Mouse (Mus musculus): Measurements from ENCODE around the gene 4930524B15Rik. TPM values are rescaled to one million over a fixed set of nuclear protein-coding genes. Genes with fewer than 3 reads are reported as not detected.
A peak's percentile ranks its signal among the peaks of the same experiment; 100 is the strongest.
"Not testable (repeated sequence)": the region's sequence is repeated elsewhere in the genome, so short reads cannot be mapped to it uniquely, and the experiment has no call there.

The 4930524B15Rik gene
- total RNA-seq (2021) = not detected

DNA sequence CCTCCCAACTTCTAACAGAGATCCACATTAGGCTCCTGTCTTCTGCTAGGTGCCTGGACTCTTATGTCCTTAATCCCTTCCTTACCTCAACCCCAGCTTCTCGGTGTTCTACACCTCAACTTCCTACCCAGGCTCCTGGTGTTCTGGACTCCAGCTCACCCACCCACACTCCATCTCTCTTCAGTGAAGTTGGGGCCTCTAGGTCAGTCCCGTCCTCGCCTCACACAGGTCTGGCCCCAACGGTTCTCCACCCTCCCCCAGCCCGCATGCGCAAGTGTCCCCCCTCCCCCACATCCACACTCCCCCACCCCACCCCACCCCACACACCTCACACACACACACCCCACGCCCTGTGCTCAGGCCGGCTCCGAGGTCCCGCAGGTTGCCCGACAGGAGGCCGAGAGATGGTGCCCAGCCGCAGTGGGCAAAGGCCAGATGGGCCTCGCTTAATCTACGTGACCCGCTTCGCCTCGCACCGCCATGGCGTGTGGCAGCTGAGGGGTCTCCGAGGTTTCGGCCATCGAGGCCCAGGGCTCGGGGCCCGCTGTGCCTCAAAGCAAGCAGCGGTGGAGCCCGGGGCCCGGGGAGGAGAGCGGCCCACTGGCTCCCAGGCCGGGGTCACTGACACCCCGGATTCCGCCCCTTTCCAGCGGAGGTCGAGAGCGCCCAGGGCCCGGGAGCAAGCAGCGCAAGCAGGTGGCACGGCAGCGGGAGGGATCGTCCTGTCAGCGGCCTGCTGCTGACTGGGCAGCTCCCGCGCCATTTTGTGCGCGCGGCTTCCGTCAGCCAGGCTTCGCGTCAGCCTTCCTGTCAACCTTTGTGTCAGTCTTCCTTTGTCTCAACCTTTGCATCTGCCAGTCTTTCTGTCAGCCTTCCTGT is at the start of gene 4930524B15Rik:
4930524B15Rik (plus strand) TSS at position 337 of the 879 bp plus-strand sequence.
- DNase-seq = peak; percentile 18

DNA sequence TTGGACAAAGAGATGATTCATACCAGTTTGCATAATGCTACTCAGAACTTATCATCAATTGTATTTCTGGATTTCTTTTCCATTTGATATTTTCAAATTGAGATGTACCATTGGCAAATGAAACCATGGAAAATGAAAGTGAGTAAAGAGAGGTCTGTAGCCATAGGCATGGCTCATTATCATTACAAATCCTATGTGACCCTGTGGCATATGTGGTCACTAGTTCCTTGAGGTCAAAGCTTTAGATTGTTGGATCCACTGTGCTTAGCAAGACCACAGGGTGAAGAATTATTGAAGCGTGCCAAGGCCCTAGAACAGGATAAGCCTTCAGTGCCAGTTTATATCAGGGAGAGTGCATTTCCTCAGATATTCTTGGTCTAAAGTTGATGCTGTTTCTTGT is 47.6 kb upstream of the 4930524B15Rik start:
- no peak for DNase-seq

DNA sequence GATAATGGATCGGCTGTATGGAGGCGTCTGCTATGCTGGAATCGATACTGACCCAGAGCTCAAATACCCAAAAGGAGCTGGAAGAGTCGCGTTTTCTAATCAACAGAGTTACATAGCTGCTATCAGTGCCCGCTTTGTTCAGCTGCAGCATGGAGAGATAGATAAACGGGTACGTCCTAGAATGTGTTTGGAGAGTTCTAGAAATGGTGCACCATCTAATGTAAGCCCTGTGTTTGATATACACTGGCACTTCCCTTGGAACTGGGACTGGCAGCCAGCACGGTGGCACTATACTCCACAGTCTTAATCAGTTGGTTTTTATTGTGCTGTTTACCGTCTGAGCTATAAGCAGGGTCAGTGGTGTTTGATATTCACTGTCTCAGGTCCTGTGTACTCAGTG is 35.3 kb upstream of the 4930524B15Rik start:
- no peak for DNase-seq

DNA sequence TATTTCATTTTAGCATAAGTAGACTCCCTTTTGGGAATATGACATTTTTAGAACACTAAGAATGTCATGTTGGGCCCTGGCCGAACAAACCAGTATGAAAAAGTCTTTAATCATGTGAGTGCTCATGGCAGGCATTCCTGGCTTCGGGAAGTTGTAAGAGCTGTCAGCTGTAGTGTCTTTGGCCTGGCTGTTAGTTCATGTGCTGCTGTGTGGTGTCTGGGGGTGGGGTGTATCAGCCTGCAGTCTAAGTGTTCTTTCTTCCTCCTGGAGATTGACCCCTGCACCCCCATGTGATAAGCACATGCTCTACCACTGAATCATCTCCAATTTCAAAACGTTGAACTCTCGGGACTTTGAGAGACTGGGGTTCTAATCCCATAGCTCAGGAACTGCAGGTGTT is 29.7 kb upstream of the 4930524B15Rik start:
- peak; percentile 38 for DNase-seq

DNA sequence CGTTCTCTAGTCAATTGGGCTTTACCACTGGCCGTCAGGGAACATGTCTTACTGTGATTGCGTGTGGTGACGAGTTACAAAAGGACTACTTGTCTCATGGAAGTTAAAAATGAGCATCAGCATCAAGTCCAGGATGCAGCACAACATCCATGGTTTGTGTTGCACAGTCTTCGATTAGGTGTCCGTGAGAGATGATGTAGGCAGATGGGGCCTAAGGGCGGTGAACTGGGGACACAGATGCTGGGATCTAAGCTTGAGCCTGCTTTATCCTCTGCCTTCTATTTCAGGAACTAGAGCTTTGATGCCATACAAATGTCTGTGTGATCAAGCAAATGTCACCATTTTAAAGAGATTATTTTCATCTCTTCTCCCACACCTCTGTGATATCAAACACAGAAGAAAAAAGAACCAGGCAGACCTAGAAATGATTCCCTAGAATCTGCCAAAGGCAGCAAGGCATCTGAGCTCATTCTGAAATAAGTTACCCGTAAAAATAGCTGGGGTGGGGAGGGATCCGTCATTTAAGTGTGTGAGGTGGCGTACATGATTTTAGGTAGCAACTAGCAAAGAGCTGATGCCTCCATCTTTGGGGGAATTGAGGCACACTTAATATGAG is 28.4 kb upstream of the 4930524B15Rik start:
- no peak for DNase-seq

DNA sequence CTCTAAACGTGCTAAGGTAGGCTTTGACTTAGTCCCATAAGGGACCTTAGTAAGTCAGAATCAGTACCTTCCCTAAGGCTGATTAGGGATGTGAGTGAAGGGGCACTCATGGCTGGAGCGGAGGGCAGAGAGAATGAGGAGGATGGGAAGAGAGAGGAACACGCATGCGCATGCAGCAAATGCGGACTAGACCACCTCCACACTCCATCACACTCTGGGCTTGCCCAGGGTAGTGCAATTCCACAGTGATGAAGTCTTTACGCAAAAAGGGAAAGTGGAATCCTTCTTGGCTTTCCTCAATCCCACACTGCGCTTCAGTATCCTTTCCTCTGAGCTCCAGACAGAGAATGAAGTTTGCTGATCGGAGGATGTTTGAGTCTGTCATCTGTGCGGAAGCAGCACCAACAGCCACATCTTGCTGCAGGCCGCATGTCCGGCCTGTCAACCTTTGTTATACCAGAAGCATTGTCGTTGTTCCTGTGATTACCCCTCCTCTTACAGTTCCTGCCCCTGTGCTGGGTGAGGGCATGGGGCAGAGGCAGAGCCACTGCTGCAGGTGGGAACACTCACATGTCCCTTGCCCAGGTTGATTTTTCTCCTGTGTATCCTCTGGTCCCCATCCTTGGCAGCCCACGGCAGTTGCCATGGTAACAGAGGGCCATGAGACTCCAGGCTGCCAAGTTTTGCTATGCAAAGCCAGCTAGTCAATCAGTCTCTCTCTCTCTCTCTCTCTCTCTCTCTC is 24.3 kb upstream of the 4930524B15Rik start:
- DNase-seq = no peak

DNA sequence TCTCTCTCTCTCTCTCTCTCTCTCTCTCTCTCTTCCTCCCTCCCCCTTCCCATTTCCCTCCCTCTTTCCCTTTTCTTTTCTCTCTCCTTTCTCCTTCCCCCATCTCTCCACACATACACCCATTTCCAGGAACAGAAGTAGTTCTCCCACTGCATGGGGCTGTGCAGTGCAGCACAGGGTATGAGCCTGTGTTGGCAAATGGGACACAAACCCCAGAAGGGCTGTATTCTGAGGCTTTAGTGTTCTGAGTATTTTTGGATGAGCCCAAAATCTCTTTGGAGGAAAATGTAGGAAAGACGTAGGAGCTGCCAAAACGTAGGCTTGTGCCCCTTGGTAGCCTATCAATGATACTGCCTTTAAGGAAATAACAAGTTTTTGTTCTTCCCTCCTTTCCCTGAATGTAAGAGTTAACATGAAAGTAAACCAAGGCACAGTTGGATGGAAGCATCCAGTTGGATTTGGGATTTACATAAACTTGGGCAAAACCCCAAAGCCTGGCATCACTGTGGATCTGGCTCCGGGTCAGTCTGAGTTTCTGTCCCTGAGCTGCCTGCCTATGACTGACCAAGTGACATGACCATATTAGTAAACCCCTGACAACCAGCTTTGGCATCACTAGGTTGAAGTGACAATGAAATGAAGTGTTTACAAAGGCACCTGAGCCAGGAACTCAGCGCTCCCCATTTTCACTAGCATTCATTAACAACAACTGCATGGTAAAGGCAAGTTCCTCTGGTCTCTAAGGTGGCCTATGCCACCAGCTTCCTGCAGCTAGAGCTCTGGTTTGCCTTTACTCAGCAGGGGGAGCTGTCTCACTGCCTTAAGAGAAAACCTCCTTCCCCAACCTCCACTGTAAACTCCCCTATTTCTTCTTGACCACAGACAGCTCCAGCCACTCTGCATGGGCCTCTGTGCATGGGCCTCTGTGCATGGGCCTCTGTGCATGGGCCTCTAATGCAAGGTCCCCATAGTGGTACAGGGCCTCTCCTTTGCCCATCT is 23.5 kb upstream of the 4930524B15Rik start:
- DNase-seq = no peak

DNA sequence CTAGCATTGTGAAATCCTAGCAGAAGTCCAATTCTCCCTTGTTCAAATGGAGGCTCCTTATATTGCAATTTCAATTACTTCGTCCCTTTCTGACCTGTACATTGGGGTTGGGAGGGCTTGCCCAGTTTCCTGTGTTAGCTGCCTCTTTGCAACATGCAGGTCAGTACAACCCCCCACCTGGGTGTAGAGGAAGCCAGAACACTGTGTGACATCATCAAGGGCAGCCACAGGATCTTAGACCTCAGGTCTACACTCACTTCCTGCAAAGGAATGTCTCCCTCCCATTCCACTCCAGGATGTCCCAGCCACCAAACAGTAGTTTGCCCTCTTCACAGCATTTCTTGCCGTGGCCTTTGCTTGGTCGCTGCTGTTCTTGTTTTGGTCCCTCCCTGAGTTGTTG is 19.9 kb upstream of the 4930524B15Rik start:
- no peak for DNase-seq

DNA sequence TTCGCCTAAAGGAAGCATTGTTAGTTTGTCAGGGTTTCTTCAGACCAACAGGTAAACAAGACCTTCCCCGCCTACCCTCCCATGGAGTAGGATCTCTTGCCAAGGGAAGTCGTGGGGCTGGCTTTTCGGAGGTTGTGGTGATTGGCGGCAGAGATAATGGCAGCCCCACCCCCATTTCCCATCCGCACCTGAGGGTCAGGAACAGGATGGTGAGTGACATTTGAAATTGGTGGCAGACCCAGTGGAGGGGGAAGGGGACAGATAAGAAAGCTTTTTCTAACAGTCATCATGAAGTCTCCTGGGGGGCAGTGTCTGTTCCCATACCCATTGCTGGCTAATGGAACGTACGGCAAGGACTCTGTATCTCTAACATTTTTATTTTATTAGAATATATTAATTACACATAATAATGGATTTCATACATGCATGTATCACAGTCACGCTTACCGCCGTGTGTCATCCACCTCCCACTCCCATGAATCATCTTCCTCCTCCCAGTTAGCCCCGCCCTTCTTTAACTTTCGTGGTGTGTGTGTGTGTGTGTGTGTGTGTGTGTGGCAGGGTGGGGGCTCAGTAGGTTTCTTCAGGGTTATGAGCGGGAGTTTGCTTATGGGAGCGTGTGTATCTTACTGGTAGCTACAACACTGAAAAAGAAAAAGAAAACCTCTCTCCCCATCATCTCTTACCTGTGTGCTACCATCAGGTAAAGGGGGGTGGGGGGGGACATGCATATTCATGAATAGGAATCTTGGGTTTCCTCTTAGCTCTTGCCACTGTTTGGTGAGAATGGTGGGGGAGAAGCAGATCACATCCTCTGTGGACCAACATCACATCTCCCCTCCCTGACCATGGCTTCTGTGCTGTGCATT is 16.7 kb upstream of the 4930524B15Rik start:
- no peak for DNase-seq

DNA sequence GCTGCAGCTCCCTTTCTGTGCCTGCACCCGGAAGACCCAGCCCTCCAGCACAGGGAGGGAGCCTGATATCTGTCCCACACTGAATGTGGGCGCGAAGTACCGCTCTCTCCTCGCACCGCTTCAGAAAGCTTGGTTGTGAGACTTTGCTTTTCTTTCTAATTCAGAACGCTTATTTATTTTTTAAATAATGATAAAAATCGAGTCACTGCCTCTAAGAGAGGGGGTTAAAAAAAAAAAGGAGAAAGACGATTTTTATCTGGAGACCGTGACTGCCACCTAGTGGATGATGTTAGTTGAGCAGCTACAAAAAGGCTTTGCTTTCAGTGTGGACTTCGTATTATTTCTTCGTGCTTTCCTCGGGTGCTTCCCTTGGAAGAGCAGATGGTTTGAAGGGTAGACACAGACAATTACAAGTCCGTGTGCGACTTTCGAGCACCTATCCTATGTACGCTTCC is 16.0 kb upstream of the 4930524B15Rik start:
- DNase-seq = peak; percentile 83

DNA sequence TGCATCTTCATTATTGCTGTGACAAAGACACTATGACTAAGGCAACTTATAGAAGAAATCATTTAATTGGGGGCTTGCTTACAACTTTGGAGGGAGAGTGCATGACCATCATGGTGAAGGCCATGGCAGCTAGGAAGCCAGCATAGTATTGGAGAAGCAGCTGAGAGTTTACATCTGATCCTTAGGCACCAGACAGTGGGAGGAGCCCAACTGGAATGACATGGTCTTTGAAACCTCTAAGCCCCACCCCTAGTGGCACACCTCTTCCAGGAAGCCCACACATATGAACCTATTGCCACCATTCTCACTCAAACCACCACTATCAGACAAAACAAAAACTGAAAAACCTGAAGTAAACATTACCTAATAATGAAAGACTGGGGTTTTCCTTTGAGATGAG is 5.3 kb upstream of the 4930524B15Rik start:
- no peak for DNase-seq

DNA sequence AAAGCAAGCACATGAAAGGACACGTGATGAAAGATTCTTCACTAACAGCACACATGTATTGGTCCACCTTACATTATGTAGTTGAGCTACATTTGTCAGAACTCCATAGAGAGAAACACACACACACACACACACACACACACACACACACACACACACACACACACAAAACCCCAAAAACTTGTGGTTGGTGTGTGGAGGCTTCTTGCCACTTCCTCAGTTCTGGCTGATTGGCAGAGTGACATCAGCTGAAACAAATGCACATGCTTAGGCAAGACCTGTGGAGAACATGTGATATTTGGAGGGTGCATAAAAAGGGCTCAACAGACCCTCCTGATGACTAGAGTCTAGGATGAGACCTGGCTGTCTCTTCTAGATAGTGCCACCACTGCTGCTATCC is 1.4 kb upstream of the 4930524B15Rik start:
- DNase-seq = no peak

DNA sequence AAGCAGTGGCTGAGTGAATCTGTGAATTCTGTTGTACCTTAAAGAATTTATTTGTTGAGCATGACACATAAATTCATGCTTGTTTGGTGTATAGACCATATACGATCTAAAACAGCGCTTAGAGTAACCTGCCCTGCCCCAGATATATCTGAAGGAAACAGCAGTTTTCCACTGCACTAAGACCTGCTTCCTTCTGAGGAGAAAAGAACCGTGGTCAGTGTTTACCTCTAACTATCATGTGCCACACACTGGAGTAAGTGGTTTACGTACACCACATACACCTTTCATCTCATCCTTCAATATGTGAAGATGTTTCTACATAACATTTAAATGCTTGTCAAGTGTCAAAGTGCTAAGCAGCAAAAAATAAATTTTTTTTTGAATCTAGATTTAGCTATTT is 8.7 kb downstream of the 4930524B15Rik start:
- DNase-seq = no peak

DNA sequence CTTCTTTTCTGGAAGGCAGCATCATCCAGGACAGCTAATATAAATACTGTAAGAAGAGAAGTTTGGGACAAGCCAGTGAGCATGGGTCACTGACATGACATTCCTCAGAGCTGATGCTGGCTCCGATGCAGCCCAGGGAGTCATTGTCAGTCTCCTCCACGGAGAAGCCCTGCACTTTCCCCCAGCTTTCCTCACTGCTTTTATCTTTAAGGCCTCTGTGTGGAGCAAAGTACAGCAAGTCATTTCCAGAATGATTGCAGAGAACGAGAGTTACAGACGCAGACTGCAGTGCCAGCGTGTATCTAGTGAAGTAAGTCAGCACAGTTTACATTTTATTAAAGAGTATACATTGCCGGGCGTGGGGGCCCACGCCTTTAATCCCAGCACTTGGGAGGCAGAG is 9.4 kb downstream of the 4930524B15Rik start:
- DNase-seq = no peak

DNA sequence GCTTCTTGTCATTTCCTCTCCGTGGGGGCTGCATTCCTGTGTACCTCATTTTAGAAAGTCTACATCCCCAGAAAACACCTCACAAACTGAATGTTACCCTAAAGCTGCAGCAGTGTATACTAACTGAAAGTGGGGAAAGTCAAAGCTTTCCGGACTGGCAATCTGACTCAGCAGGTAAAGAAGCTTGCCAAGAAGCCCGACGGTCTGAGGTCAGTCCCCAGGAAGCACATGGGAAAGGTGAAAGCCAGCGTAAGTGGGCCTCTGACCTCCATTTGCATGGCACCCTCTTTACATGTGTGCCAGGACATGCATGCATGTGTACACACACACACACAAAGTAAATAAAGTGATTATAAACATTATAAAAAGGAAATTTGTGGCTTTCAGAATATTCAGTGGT is 10.3 kb downstream of the 4930524B15Rik start:
- no peak for DNase-seq

DNA sequence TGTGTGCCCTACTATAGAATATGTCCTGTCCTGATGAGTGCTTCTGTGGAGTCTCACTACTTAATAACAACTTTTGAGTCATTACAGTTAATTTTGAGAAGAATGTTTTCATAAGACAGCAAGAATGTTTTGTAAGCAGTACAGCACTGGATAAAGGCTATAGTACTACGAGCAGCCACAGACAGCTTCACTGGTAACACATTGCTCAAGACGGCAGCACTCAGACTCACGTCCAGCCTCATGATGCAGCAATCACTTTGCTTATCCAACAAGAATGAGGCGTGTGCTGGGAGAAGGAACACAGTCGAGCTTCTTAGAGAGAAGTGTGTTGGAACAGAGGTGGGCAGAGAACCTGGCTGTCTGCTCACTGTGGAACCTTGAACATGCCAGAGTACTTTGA is 10.7 kb downstream of the 4930524B15Rik start:
- DNase-seq = no peak

DNA sequence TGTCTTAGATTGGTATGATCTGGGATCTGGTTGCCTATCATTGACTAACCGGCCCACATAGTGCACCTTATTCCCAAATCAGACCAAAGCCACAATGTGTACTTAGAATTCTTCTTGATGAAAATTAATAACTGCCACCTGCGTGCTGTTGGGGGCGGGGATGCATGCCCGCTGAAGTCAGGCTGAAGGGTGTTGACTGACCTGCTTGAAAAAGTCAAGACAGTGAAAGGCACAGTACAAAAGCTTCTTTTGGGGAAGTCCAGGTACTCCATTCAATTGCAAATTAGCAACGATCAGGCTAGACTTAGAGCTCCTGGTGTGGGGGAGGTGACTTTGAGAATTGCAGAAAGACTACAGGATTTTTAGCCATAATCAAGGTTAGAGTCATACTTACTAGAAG is 14.7 kb downstream of the 4930524B15Rik start:
- not testable (repeated sequence) for DNase-seq

DNA sequence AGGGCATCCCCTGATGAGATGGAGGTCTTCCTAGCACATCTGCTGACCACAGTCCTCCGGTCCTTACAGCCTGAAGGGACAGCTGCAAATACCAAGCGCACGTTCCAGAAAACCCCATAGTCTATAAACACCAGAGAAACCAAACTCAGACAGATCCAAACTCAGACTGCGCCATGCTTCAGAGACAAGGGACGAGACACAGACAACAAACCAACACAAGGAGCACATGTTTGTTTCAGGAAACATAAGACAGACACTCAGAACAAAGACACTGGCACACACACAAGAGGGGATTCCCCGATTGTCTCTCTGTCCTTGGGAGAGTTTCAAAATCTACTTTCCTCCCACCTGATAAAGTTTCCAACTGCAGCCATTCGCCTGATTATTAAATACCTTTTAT is 16.4 kb downstream of the 4930524B15Rik start:
- DNase-seq = no peak

DNA sequence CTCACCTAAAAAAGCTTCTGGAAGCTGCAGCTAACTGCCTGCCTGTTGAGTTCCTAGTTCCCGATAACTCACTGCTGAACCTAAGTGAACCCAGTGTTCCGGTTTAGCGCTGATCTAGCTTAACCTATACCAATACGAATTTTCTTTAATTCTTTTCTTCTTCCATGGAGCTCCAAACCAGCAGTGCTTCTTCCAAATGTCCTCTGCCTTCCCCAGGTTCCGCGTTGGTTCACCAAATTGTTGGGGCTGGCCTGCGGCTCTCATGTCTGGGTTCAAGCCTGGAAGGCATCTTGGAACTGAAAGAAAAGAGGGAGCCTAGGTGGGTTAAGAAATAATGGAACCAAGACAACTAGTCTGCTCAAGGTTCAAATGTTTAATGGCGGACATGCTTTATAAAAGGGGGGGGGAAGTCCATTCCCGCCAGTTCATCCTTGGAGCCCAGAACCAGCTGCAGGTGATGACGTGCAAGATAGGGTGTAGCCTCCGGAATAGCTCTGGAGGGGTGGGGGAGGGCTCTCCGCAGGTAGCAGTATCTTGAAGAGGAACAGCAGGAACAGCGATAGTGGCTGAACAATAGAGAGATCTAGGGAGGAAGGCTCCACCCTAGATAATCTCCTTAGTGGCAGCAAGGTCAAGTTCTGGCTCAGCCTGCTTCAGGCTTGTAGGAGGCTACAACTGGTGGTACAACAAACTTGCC is 17.0 kb downstream of the 4930524B15Rik start:
- DNase-seq = not testable (repeated sequence)

DNA sequence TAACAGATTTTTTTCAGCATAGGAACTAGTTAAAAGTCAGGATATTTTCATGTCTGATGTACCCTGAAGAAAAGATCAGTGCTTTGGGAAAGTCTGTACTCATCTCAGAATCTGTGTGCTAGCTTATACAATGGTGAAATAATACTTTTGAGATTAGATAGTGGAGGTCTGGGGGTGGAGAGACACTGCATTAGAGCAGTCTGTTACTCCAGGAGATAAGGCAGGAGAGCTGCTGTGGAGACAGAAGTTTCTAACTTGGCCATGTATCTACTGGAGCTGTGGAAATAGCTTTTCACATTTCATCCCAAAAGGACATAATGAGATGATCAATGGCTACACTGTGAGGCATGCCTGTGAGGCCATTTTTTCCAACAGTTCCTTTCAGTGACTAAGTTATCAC is 17.9 kb downstream of the 4930524B15Rik start:
- no peak for DNase-seq
